ENCODE assay signal across 8 mouse cellular contexts in genomic region chr5:66523681-66524503, GRCm38 (mm10).
DNase-seq lines count a peak whose midpoint lies in the region; ATAC-seq and TF ChIP-seq lines count a peak whose summit lies in the region.

No protein-coding gene starts in this region.

- no peaks in the 10 kb centered on the region for H3K27me3 ChIP-seq in heart, adult 2 months (ENCODE audit: control insufficient read depth, insufficient read depth, low read length)
- no peaks in the 10 kb centered on the region for H3K27me3 ChIP-seq in heart, postnatal 0 days (ENCODE audit: control insufficient read depth, insufficient read depth, low read length)
- H3K27me3 ChIP-seq in forebrain, embryonic 15.5 days, result no peaks in the 10 kb centered on the region

- H3K4me1 ChIP-seq in heart, adult 2 months (ENCODE audit: control insufficient read depth, insufficient read depth, low read length), result peaks cover 19% of the 10 kb centered on the region
- H3K4me1 ChIP-seq in heart, postnatal 0 days (ENCODE audit: control insufficient read depth, insufficient read depth), result peaks cover 15% of the 10 kb centered on the region
- H3K4me1 ChIP-seq in forebrain, embryonic 15.5 days, result peaks cover 3% of the 10 kb centered on the region; the same call in 1 of the 2 replicates

- 0 out of 2 replicates have a peak overlapping the region, but pooled peaks have one; percentile 12 for H3K9ac ChIP-seq in heart, adult 2 months (ENCODE audit: low read depth, low read length)
- H3K9ac ChIP-seq in heart, postnatal 0 days (replicated peaks; ENCODE audit: low read depth, low read length), result no peak overlapping the region
- no peak overlapping the region for H3K9ac ChIP-seq in forebrain, embryonic 15.5 days (replicated peaks)

- H3K4me3 ChIP-seq in heart, adult 2 months, result peak overlapping the region; percentile 15; the same call in 1 of the 2 replicates
- H3K4me3 ChIP-seq in heart, postnatal 0 days (ENCODE audit: low read depth, low read length), result no peak overlapping the region
- H3K4me3 ChIP-seq in forebrain, embryonic 15.5 days, result no peak overlapping the region

- no peak for ATAC-seq in heart, postnatal 0 days (ENCODE audit: insufficient read depth, low read depth)
- ATAC-seq in forebrain, embryonic 15.5 days (replicated peaks), result no peak

- no peaks in the 10 kb centered on the region for H3K9me3 ChIP-seq in heart, postnatal 0 days (replicated peaks; ENCODE audit: control insufficient read depth, low read length)
- no peaks in the 10 kb centered on the region for H3K9me3 ChIP-seq in forebrain, embryonic 15.5 days

- DNase-seq in heart, adult 2 months, result peak in 1 of 2 experiments; percentile 43
- DNase-seq in heart, adult 8-10 months (ENCODE audit: low spot score), result no peak
- peak; percentile 48 for DNase-seq in right cerebral cortex, adult 18-20 months
- DNase-seq in right cerebral cortex, postnatal 10 days (ENCODE audit: low spot score in 2 of 2), result no peak
- peak; percentile 61 for DNase-seq in heart, postnatal 0 days (ENCODE audit: low spot score)
- peak; percentile 60 for DNase-seq in skeletal muscle tissue, adult 2 months (ENCODE audit: low read depth, low spot score)
- DNase-seq in cerebellum, postnatal 4 days (ENCODE audit: low spot score in 2 of 2), result no peak

- peaks cover 4% of the 10 kb centered on the region; the same call in 1 of the 2 replicates for H3K79me2 ChIP-seq in heart, adult 2 months (replicated peaks; ENCODE audit: control insufficient read depth, insufficient read depth, low read length)

- WGBS in heart, adult 2 months, result 34% methylated on average over 16 of the region's 16 CpGs
- 37% methylated on average over 16 of the region's 16 CpGs for WGBS in heart, postnatal 0 days
- 66% methylated on average over 16 of the region's 16 CpGs for WGBS in forebrain, embryonic 15.5 days

- H3K27ac ChIP-seq in heart, adult 2 months, result peak overlapping the region; percentile 70
- H3K27ac ChIP-seq in heart, postnatal 0 days (ENCODE audit: low read depth), result peak overlapping the region; percentile 55
- no peak overlapping the region for H3K27ac ChIP-seq in forebrain, embryonic 15.5 days (replicated peaks)

- no peak for TF ChIP-seq CTCF in heart, adult 2 months (IDR thresholded peaks at IDR 0.05)
- no peak for TF ChIP-seq CTCF in heart, postnatal 0 days (IDR thresholded peaks at IDR 0.05; ENCODE audit: low read depth)

- TF ChIP-seq POLR2A in heart, adult 2 months (IDR thresholded peaks at IDR 0.05; ENCODE audit: insufficient read depth, low read depth, low read length), result 0 out of 2 replicates have a peak, but pooled peaks have one; percentile 40

- peak; percentile 79 for TF ChIP-seq EP300 in heart, adult 2 months (IDR thresholded peaks at IDR 0.05; ENCODE audit: insufficient read depth, low read depth, low read length)
- no peak for TF ChIP-seq EP300 in heart, postnatal 0 days (IDR thresholded peaks at IDR 0.05; ENCODE audit: low read depth)

- H3K36me3 ChIP-seq in heart, adult 2 months (ENCODE audit: control insufficient read depth, insufficient read depth, low read length), result peaks cover 17% of the 10 kb centered on the region
- H3K36me3 ChIP-seq in heart, postnatal 0 days (replicated peaks; ENCODE audit: control insufficient read depth, insufficient read depth, low read length), result no peaks in the 10 kb centered on the region
- no peaks in the 10 kb centered on the region for H3K36me3 ChIP-seq in forebrain, embryonic 15.5 days

- intact Hi-C loops in heart, adult 2 months (cut with DNase I), result no loop called here

- peak overlapping the region; percentile 42 for H3K4me2 ChIP-seq in heart, postnatal 0 days (ENCODE audit: low read depth, low read length)
- no peak overlapping the region for H3K4me2 ChIP-seq in forebrain, embryonic 15.5 days (replicated peaks)

Comparison
In these comparisons a context has a peak if more than half of its experiments do, and no peak if none do; other contexts are left out.
1. DNase-seq: peak in right cerebral cortex, adult 18-20 months (single experiment), heart, postnatal 0 days (single experiment) and skeletal muscle tissue, adult 2 months (single experiment); none in heart, adult 8-10 months (single experiment), right cerebral cortex, postnatal 10 days (0 of 2) and cerebellum, postnatal 4 days (0 of 2).